Mouse (Mus musculus) hindbrain, embryonic 16.5 days (tissue): ENCODE data around the gene Atp1a4. TPM values are rescaled to one million over a fixed set of nuclear protein-coding genes. Genes with fewer than 3 reads are reported as not detected.

Experiments
- ATAC-seq: fragments of 200-750 bp; cut with Nextera tagmentation; 2 replicates; pipeline ENCODE4 v1.8.0; 2017; ENCODE audit warnings: moderate TSS enrichment, moderate library complexity
- H3K27ac ChIP-seq: fragments of 300-500 bp; sonication (generic); 2 replicates; pipeline ENCODE4 v1.5.1; 2014; ENCODE audit warnings: low read depth, mild to moderate bottlenecking, control low read depth, low read length, moderate library complexity
- H3K27me3 ChIP-seq: fragments of 300-500 bp; sonication (generic); replicated peaks from 2 replicates; pipeline ENCODE4 v1.6.1; 2014; ENCODE audit warnings: low read length; ENCODE audit not compliant: control insufficient read depth, insufficient read depth
- H3K36me3 ChIP-seq: fragments of 300-500 bp; sonication (generic); 2 replicates; pipeline ENCODE4 v1.6.1; 2014; ENCODE audit warnings: mild to moderate bottlenecking, low read length, moderate library complexity, mixed read lengths; ENCODE audit not compliant: control insufficient read depth, insufficient read depth
- H3K4me1 ChIP-seq: fragments of 300-500 bp; sonication (generic); 2 replicates; pipeline ENCODE4 v1.6.1; 2014; ENCODE audit warnings: low read depth, low read length; ENCODE audit not compliant: control insufficient read depth, insufficient read depth
- H3K4me2 ChIP-seq: fragments of 300-500 bp; sonication (generic); 2 replicates; pipeline ENCODE4 v1.6.1; 2014; ENCODE audit warnings: mild to moderate bottlenecking, low read length, control low read depth, moderate library complexity
- H3K4me3 ChIP-seq: fragments of 300-500 bp; sonication (generic); 2 replicates; pipeline ENCODE4 v1.5.1; 2014; ENCODE audit warnings: mild to moderate bottlenecking, low read length, control low read depth, moderate library complexity
- H3K9ac ChIP-seq: fragments of 300-500 bp; sonication (generic); 2 replicates; pipeline ENCODE4 v1.6.1; 2014; ENCODE audit warnings: low read depth, mild to moderate bottlenecking, control low read depth, low read length, moderate library complexity
- H3K9me3 ChIP-seq: fragments of 300-500 bp; sonication (generic); 2 replicates; pipeline ENCODE4 v1.6.1; 2014; ENCODE audit warnings: mild to moderate bottlenecking, low read length, moderate library complexity; ENCODE audit not compliant: control insufficient read depth
- WGBS: fragments of 180-500 bp; shearing (Covaris S2); extraction: QIAGEN DNeasy Blood & Tissue Kit; methylation state at CpG from one replicate; pipeline ENCODE4 v1.1.7; 2014; 5-methylcytosine and 5-hydroxymethylcytosine counted together
- polyA plus RNA-seq: library from polyadenylated mRNA; unstranded; fragments of >200 nt; fragmentation: Nextera tagmentation; extraction: Ambion mirVana; gene quantifications from 2 replicates; pipeline ENCODE4 v1.2.1, GENCODE M21; 2015

The Atp1a4 gene
- polyA plus RNA-seq, 1 experiment from 2014 or later, result not detected

GRCm38 (mm10) chr1:172288900-172289616, 30.8 kb upstream of the Atp1a4 start:
- Histone ChIP-seq H3K27me3 (no peaks in the 10 kb centered on the region), H3K9ac (no peak overlapping the region), H3K4me1 (no peaks in the 10 kb centered on the region), H3K36me3 (no peaks in the 10 kb centered on the region), H3K4me3 (no peak overlapping the region), H3K9me3 (no peaks in the 10 kb centered on the region), H3K27ac (no peak overlapping the region), H3K4me2 (no peak overlapping the region)
- WGBS, result 93% methylated on average over 11 of the region's 11 CpGs
- no peak for ATAC-seq

- no peaks in the 10 kb centered on the region for H3K27me3 ChIP-seq
- no peak for ATAC-seq
- no peak overlapping the region for H3K4me2 ChIP-seq
- H3K9me3 ChIP-seq, result no peaks in the 10 kb centered on the region
- no peak overlapping the region for H3K9ac ChIP-seq
- no peak overlapping the region for H3K4me3 ChIP-seq
- no peak overlapping the region for H3K27ac ChIP-seq
- H3K36me3 ChIP-seq, result no peaks in the 10 kb centered on the region
- 76% methylated on average over 5 of the region's 5 CpGs for WGBS
- H3K4me1 ChIP-seq, result no peaks in the 10 kb centered on the region
These were observed 28.5 kb upstream of the Atp1a4 start for GRCm38 (mm10) chr1:172286740-172287139.

GRCm38 (mm10) chr1:172284221-172284620, 26.0 kb upstream of the Atp1a4 start:
- Histone ChIP-seq H3K36me3 (no peaks in the 10 kb centered on the region), H3K9me3 (no peaks in the 10 kb centered on the region), H3K9ac (no peak overlapping the region), H3K4me1 (no peaks in the 10 kb centered on the region), H3K27me3 (no peaks in the 10 kb centered on the region), H3K27ac (no peak overlapping the region), H3K4me2 (no peak overlapping the region), H3K4me3 (no peak overlapping the region)
- WGBS, result 95% methylated on average over 14 of the region's 14 CpGs
- ATAC-seq, result no peak

- no peak overlapping the region for H3K9ac ChIP-seq
- H3K4me1 ChIP-seq, result no peaks in the 10 kb centered on the region
- no peaks in the 10 kb centered on the region for H3K27me3 ChIP-seq
- H3K4me3 ChIP-seq, result no peak overlapping the region
- no peaks in the 10 kb centered on the region for H3K9me3 ChIP-seq
- ATAC-seq, result no peak
- no peak overlapping the region for H3K27ac ChIP-seq
- 88% methylated on average over 6 of the region's 6 CpGs for WGBS
- no peak overlapping the region for H3K4me2 ChIP-seq
- no peaks in the 10 kb centered on the region for H3K36me3 ChIP-seq
These were observed 24.9 kb upstream of the Atp1a4 start for GRCm38 (mm10) chr1:172283073-172283472.

GRCm38 (mm10) chr1:172281522-172282254, 23.5 kb upstream of the Atp1a4 start:
- H3K36me3 ChIP-seq, result no peaks in the 10 kb centered on the region
- WGBS, result 79% methylated on average over 10 of the region's 10 CpGs

DNA sequence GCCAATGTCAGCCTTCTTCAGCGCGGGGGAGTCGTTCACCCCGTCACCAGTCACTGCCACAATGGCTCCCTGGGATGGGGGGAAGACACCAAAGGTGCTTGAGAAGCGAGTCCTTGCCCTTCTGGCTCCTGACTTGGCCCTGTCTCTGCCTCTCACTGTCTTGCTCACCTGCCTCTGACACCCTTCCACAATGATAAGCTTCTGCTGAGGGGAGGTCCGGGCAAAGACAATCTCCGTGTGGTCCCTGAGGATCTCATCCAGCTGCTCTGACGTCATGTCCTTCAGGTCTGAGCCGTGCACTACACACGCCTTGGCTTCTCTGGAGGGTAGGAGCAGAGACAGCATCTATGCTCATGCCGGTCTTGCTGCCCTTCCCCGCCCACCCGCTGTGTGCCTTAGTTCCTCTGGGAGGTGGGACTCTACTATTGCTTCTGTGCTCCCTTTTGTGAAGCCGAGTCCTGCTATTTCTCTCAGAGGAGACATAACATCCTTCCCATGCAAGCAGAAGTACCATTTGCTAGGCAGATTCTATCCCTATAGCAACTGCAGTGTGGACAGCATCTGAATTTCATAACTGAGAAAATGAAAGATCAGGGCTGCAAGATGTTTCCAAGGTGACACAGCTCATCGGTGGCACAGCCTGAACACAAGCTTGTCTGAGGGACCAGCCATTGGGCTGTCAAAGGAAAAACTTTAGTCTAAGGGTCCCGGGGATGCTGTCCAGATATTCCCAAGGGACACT, 21.7 kb upstream of the Atp1a4 start:
- Histone ChIP-seq H3K9ac (no peak overlapping the region), H3K27me3 (no peaks in the 10 kb centered on the region), H3K4me3 (no peak overlapping the region), H3K27ac (no peak overlapping the region), H3K9me3 (no peaks in the 10 kb centered on the region), H3K36me3 (no peaks in the 10 kb centered on the region), H3K4me2 (no peak overlapping the region), H3K4me1 (no peaks in the 10 kb centered on the region)
- peak; percentile 53 for ATAC-seq
- 76% methylated on average over 16 of the region's 16 CpGs for WGBS

More at GRCm38 (mm10) chr1:172281522-172282254, 23.5 kb upstream of the Atp1a4 start:
- Histone ChIP-seq H3K9ac (no peak overlapping the region), H3K27me3 (no peaks in the 10 kb centered on the region), H3K4me3 (no peak overlapping the region), H3K4me2 (no peak overlapping the region), H3K27ac (no peak overlapping the region), H3K4me1 (no peaks in the 10 kb centered on the region), H3K9me3 (no peaks in the 10 kb centered on the region)
- ATAC-seq, result no peak

- no peak overlapping the region for H3K4me2 ChIP-seq
- no peaks in the 10 kb centered on the region for H3K36me3 ChIP-seq
- no peak overlapping the region for H3K4me3 ChIP-seq
- H3K9me3 ChIP-seq, result no peaks in the 10 kb centered on the region
- no peak overlapping the region for H3K27ac ChIP-seq
- H3K27me3 ChIP-seq, result no peaks in the 10 kb centered on the region
- H3K4me1 ChIP-seq, result no peaks in the 10 kb centered on the region
- H3K9ac ChIP-seq, result no peak overlapping the region
- ATAC-seq, result no peak
- 94% methylated on average over 11 of the region's 13 CpGs for WGBS
These were observed 20.1 kb upstream of the Atp1a4 start for GRCm38 (mm10) chr1:172278328-172278727.

DNA sequence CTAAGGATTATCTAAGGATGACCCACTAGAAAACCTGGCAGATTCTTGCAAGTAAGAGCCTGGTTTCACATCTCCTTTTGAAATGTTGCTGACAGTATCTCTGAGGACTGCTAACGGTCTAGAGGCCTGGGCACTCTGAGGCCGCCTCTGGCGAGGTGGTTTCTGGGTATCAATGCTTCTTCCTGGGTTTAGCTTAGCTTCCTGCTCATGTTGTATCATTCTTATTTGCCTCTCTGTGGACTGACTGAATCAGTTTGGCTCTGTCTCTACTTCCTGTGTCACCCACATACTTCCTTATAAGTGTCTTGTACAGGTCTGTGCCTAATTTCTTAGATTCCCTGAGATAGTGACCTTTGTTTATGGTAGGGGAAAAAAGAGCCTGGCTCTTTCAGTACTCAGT, 19.0 kb upstream of the Atp1a4 start:
- ATAC-seq, result no peak
- 78% methylated on average over 3 of the region's 3 CpGs for WGBS
- no peaks in the 10 kb centered on the region for H3K9me3 ChIP-seq
- no peak overlapping the region for H3K9ac ChIP-seq
- no peaks in the 10 kb centered on the region for H3K36me3 ChIP-seq
- no peaks in the 10 kb centered on the region for H3K27me3 ChIP-seq
- no peaks in the 10 kb centered on the region for H3K4me1 ChIP-seq
- no peak overlapping the region for H3K27ac ChIP-seq
- no peak overlapping the region for H3K4me3 ChIP-seq
- no peak overlapping the region for H3K4me2 ChIP-seq

GRCm38 (mm10) chr1:172274547-172274946, 16.3 kb upstream of the Atp1a4 start:
- no peaks in the 10 kb centered on the region for H3K36me3 ChIP-seq
- 72% methylated on average over 5 of the region's 5 CpGs for WGBS
- H3K4me3 ChIP-seq, result no peak overlapping the region
- ATAC-seq, result no peak
- H3K27me3 ChIP-seq, result no peaks in the 10 kb centered on the region
- H3K4me2 ChIP-seq, result no peak overlapping the region
- H3K9me3 ChIP-seq, result no peaks in the 10 kb centered on the region
- H3K9ac ChIP-seq, result no peak overlapping the region
- no peak overlapping the region for H3K27ac ChIP-seq
- H3K4me1 ChIP-seq, result 0 out of 2 replicates have a peak, but pooled peaks cover 2% of the 10 kb centered on the region
